26 mouse cellular contexts compared by ENCODE assay signal in genomic region chr16:31910281-31910847, GRCm38 (mm10). TPM values are rescaled to one million over a fixed set of nuclear protein-coding genes. Genes with fewer than 3 reads are reported as not detected.
"Had no signal": no experiment of that assay in that cellular context is flagged by ENCODE, and none has a peak within 500 bp of the region (broad histone marks: within the 10 kb centered on the region; RNA-seq: fewer than 3 reads in every experiment).

No protein-coding gene starts in this region.

- H3K4me2 ChIP-seq: limb, embryonic 13.5 days; liver, embryonic 12.5 days; liver, embryonic 15.5 days; lung, embryonic 15.5 days; midbrain, embryonic 13.5 days; neural tube, embryonic 13.5 days; stomach, embryonic 15.5 days had no signal

- H3K9ac ChIP-seq: limb, embryonic 13.5 days; liver, embryonic 12.5 days; liver, embryonic 15.5 days; lung, embryonic 15.5 days; midbrain, embryonic 13.5 days; neural tube, embryonic 13.5 days; stomach, embryonic 15.5 days had no signal

- ATAC-seq: liver, embryonic 12.5 days; midbrain, embryonic 13.5 days; midbrain, embryonic 16.5 days had no signal

- H3K9me3 ChIP-seq: limb, embryonic 10.5 days; limb, embryonic 13.5 days; liver, embryonic 12.5 days; liver, embryonic 15.5 days; lung, embryonic 15.5 days; midbrain, embryonic 10.5 days; midbrain, embryonic 13.5 days; neural tube, embryonic 13.5 days; stomach, embryonic 15.5 days had no signal

- H3K27me3 ChIP-seq: midbrain, embryonic 13.5 days; neural tube, embryonic 13.5 days; stomach, embryonic 15.5 days had no signal

- H3K4me3 ChIP-seq: layer of hippocampus, adult 2 months; limb, embryonic 10.5 days; limb, embryonic 13.5 days; liver, embryonic 12.5 days; liver, embryonic 15.5 days; lung, embryonic 15.5 days; megakaryocyte, embryonic 14.5 days; midbrain, embryonic 10.5 days; midbrain, embryonic 13.5 days; myocyte; neural tube, embryonic 13.5 days; stomach, embryonic 15.5 days had no signal

- H3K36me3 ChIP-seq: limb, embryonic 10.5 days; limb, embryonic 13.5 days; liver, embryonic 12.5 days; liver, embryonic 15.5 days; lung, embryonic 15.5 days; midbrain, embryonic 10.5 days; midbrain, embryonic 13.5 days; neural tube, embryonic 13.5 days; stomach, embryonic 15.5 days had no signal

- DNase-seq: layer of hippocampus, adult 9-11 months; layer of hippocampus, postnatal 36 days; liver; lung, adult 18-20 months; lung, postnatal 10 days; lung, postnatal 36 days; retina, postnatal 1 day; right cerebral cortex, postnatal 25 days; spleen, adult 18-20 months; thymus, postnatal 36 days had no signal

- H3K27ac ChIP-seq: kidney, postnatal 0 days; limb, embryonic 10.5 days; limb, embryonic 13.5 days; liver, embryonic 12.5 days; liver, embryonic 15.5 days; lung, embryonic 15.5 days; midbrain, embryonic 10.5 days; midbrain, embryonic 13.5 days; neural tube, embryonic 13.5 days; stomach, embryonic 15.5 days had no signal

RNA-seq across cellular contexts. Expression of gene Pigz, which starts 23.3 kb away (rescaled TPM):
- total RNA-seq: monocyte, adult 5-6 weeks; neutrophil, adult 5-6 weeks had no signal

RNA-seq across cellular contexts. Expression of gene Meltf, which starts 31.8 kb away (rescaled TPM):
- total RNA-seq: monocyte, adult 5-6 weeks; neutrophil, adult 5-6 weeks had no signal
- polyA plus RNA-seq: myocyte had no signal
